Mouse (Mus musculus): ENCODE results near the gene Gpr143.

DNA sequence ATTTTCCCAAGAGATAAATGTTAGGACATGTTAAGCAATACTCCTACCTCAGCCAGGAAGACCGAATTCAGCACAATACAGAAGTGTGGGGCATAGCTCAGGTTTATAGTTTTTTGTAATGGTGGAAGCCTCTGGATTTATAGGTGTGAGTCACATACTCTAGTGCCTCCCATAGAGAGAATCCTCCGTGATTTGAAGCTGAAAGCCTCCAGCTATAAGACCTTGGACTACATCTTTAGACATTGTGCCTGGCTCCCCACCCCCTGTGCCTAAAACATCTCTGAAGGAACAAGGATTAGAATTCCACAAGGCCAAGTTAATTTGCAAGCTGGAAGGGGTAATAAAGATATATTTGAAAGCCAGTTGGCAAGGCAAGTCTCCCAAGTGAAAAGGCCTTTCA lies 19.3 kb upstream of the Gpr143 start:
- TF ChIP-seq POLR2A (IDR thresholded peaks at IDR 0.05; ENCODE audit: low read depth, low read length), result no peak
- TF ChIP-seq CTCF (IDR thresholded peaks at IDR 0.05; ENCODE audit: borderline replicate concordance, insufficient read depth, low read length), result no peak

Measured in embryonic fibroblast, embryonic 13.5 days (primary cell).